Mouse (Mus musculus): Measurements from ENCODE around the gene Ly6g5b. TPM values are rescaled to one million over a fixed set of nuclear protein-coding genes. Genes with fewer than 3 reads are reported as not detected.
A peak's percentile ranks its signal among the peaks of the same experiment; 100 is the strongest.

Ly6g5b gene
- total and polyA plus RNA-seq, 3 experiments: 0.35 to 0.36 TPM; not detected in 1

- no peaks in the 10 kb centered on the region for H3K36me3 ChIP-seq (ENCODE audit: control insufficient read depth, insufficient read depth, low read length)
- TF ChIP-seq CTCF (IDR thresholded peaks at IDR 0.05): no peak
- TF ChIP-seq POLR2A (IDR thresholded peaks at IDR 0.05; ENCODE audit: insufficient read depth, low read depth, low read length): no peak
- no peak for TF ChIP-seq EP300 (IDR thresholded peaks at IDR 0.05; ENCODE audit: insufficient read depth, low read depth, low read length)
- no peak overlapping the region for H3K4me3 ChIP-seq
- no peak overlapping the region for H3K27ac ChIP-seq
- DNase-seq: no peak
- H3K9ac ChIP-seq (ENCODE audit: low read depth, low read length): no peak overlapping the region
- no peaks in the 10 kb centered on the region for H3K79me2 ChIP-seq (replicated peaks; ENCODE audit: control insufficient read depth, insufficient read depth, low read length)
- 76% methylated on average over 11 of the region's 11 CpGs for WGBS
- no peaks in the 10 kb centered on the region for H3K4me1 ChIP-seq (ENCODE audit: control insufficient read depth, insufficient read depth, low read length)
- H3K27me3 ChIP-seq (ENCODE audit: control insufficient read depth, insufficient read depth, low read length): no peaks in the 10 kb centered on the region
- intact Hi-C loops (cut with DNase I): no loop called here
These were observed 14.1 kb downstream of the Ly6g5b start for GRCm38 (mm10) chr17:35101161-35101560.

- Histone ChIP-seq H3K36me3 (ENCODE audit: control insufficient read depth, insufficient read depth, low read length) (no peaks in the 10 kb centered on the region), H3K4me1 (ENCODE audit: control insufficient read depth, insufficient read depth, low read length) (no peaks in the 10 kb centered on the region), H3K9ac (ENCODE audit: low read depth, low read length) (no peak overlapping the region), H3K79me2 (replicated peaks; ENCODE audit: control insufficient read depth, insufficient read depth, low read length) (no peaks in the 10 kb centered on the region), H3K27ac (no peak overlapping the region), H3K27me3 (ENCODE audit: control insufficient read depth, insufficient read depth, low read length) (no peaks in the 10 kb centered on the region), H3K4me3 (no peak overlapping the region)
- 68% methylated on average over 10 of the region's 10 CpGs for WGBS
- intact Hi-C loops (cut with DNase I): no loop called here
- no peak for DNase-seq
- TF ChIP-seq EP300 (IDR thresholded peaks at IDR 0.05; ENCODE audit: insufficient read depth, low read depth, low read length): no peak
- TF ChIP-seq POLR2A (IDR thresholded peaks at IDR 0.05; ENCODE audit: insufficient read depth, low read depth, low read length): no peak
- TF ChIP-seq CTCF (IDR thresholded peaks at IDR 0.05): no peak
These were observed 14.9 kb downstream of the Ly6g5b start for GRCm38 (mm10) chr17:35100196-35100765.

- 84% methylated on average over 12 of the region's 12 CpGs for WGBS
- H3K4me1 ChIP-seq (ENCODE audit: control insufficient read depth, insufficient read depth, low read length): no peaks in the 10 kb centered on the region
- H3K79me2 ChIP-seq (replicated peaks; ENCODE audit: control insufficient read depth, insufficient read depth, low read length): no peaks in the 10 kb centered on the region
- no peak overlapping the region for H3K4me3 ChIP-seq
- H3K9ac ChIP-seq (ENCODE audit: low read depth, low read length): no peak overlapping the region
- DNase-seq: no peak
- H3K27ac ChIP-seq: no peak overlapping the region
- intact Hi-C loops (cut with DNase I): no loop called here
- no peaks in the 10 kb centered on the region for H3K36me3 ChIP-seq (ENCODE audit: control insufficient read depth, insufficient read depth, low read length)
- H3K27me3 ChIP-seq (ENCODE audit: control insufficient read depth, insufficient read depth, low read length): no peaks in the 10 kb centered on the region
- no peak for TF ChIP-seq POLR2A (IDR thresholded peaks at IDR 0.05; ENCODE audit: insufficient read depth, low read depth, low read length)
- peak; percentile 39 for TF ChIP-seq CTCF (IDR thresholded peaks at IDR 0.05)
These were observed 18.0 kb downstream of the Ly6g5b start for GRCm38 (mm10) chr17:35097164-35097655.

- TF ChIP-seq CTCF (IDR thresholded peaks at IDR 0.05) (no peak), EP300 (IDR thresholded peaks at IDR 0.05; ENCODE audit: insufficient read depth, low read depth, low read length) (no peak)
- Histone ChIP-seq H3K4me3 (no peak overlapping the region), H3K27ac (no peak overlapping the region), H3K9ac (ENCODE audit: low read depth, low read length) (no peak overlapping the region), H3K79me2 (replicated peaks; ENCODE audit: control insufficient read depth, insufficient read depth, low read length) (no peaks in the 10 kb centered on the region), H3K36me3 (ENCODE audit: control insufficient read depth, insufficient read depth, low read length) (no peaks in the 10 kb centered on the region), H3K4me1 (ENCODE audit: control insufficient read depth, insufficient read depth, low read length) (no peaks in the 10 kb centered on the region), H3K27me3 (ENCODE audit: control insufficient read depth, insufficient read depth, low read length) (no peaks in the 10 kb centered on the region)
- intact Hi-C loops (cut with DNase I): no loop called here
- no peak for DNase-seq
- WGBS: 85% methylated on average over 12 of the region's 12 CpGs
These were observed 18.6 kb downstream of the Ly6g5b start for GRCm38 (mm10) chr17:35096597-35096996.

GRCm38 (mm10) chr17:35094475-35095365 lies 20.5 kb downstream of the Ly6g5b start:
- Histone ChIP-seq H3K79me2 (replicated peaks; ENCODE audit: control insufficient read depth, insufficient read depth, low read length) (no peaks in the 10 kb centered on the region), H3K4me3 (no peak overlapping the region), H3K27ac (no peak overlapping the region), H3K36me3 (ENCODE audit: control insufficient read depth, insufficient read depth, low read length) (no peaks in the 10 kb centered on the region), H3K4me1 (ENCODE audit: control insufficient read depth, insufficient read depth, low read length) (peaks cover 1% of the 10 kb centered on the region; the same call in 1 of the 2 replicates), H3K9ac (ENCODE audit: low read depth, low read length) (no peak overlapping the region), H3K27me3 (ENCODE audit: control insufficient read depth, insufficient read depth, low read length) (no peaks in the 10 kb centered on the region)
- DNase-seq: no peak
- intact Hi-C loops (cut with DNase I): no loop called here
- 73% methylated on average over 15 of the region's 15 CpGs for WGBS
- TF ChIP-seq EP300 (IDR thresholded peaks at IDR 0.05; ENCODE audit: insufficient read depth, low read depth, low read length) (no peak), CTCF (IDR thresholded peaks at IDR 0.05) (no peak), POLR2A (IDR thresholded peaks at IDR 0.05; ENCODE audit: insufficient read depth, low read depth, low read length) (no peak)

All from heart, adult 2 months (tissue).